Mouse (Mus musculus) thymus, postnatal 4 days (tissue): ENCODE results near the gene Rhox9.
"Not testable (repeated sequence)": the region's sequence is repeated elsewhere in the genome, so short reads cannot be mapped to it uniquely, and the experiment has no call there.

Source experiments
- DNase-seq: peaks from one replicate; pipeline ENCODE4 v3.0.0; 2021

Gene Rhox9

DNA sequence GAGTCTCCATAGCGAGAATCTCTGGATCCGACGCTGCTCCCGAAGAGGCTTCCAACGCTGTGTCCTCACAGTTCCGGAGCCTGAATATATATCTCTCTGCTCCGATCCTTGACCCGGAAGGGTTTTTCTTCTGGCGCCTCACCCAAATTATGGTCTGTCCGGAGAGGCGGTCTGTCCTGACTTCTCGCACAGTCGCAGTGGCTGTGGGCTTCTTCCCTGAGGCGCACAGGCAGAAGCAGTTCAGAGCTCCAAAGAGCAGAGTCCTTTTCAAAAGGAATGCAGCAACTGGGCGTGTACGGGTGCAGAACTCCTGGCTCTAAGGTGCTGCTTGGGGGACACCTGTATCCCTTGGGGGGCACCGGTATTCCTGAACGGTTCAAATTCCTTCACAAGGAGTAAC lies at the start of gene Rhox9:
TSS of gene Rhox9 (minus strand) at position 101 of the 400 bp plus-strand sequence.
- not testable (repeated sequence) for DNase-seq

DNA sequence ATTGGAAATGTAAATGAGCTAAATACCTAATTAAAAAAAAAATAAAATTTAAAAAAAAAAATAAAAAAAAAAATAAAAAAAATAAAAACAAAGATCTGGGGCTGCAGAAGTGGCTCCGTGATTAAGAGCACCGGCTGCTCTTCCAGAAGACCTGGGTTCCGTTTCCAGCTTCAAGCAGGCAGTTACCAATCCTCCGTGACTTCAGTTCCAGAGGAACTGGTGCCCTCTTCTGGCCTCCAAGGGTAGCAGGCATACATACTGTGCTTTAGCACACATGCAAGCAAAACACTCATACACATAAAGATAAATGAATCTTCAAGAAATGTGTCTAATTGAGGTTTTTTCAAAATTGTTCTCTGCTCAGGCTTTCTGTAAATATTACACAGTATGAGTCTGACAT lies 14.7 kb upstream of the Rhox9 start:
- DNase-seq, result no peak

DNA sequence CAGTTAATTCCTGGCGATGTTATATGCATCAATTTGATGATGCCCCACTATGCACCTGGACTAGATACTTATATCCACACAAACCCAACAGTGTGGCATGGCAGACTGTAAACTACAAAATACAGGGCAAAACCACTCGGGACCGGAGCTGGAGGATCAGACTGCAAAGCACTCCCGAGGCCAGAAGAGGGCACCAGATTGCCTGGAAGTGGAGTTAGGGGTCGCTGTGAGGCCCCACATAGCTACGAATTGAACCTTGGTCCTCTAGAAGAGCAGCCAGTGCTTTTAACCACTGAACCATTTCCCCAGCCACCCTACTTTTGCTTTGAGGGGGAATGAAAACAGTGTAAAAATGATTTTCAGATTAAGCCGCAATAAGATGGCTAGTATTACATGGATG lies 7.0 kb upstream of the Rhox9 start:
- DNase-seq, result no peak

DNA sequence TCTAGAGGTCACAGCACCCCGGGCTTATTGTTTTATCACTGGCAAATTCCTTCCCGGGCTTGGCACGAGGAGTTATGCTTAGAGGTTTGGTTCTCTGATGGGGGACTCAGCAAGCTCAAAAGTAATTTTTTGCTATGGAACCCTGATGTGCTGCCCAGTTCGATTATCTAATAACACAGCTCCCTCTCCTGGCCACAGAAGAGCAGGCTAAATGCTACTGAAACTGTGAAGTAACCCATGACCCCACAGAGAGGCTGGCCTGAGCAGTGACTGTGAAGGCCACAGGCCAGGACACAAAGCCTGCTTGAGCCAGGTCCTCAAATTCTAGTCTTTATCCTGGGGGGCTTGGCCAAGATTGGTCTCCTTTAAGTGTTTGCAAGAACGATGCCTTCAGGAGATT lies 2.2 kb upstream of the Rhox9 start:
- no peak for DNase-seq

DNA sequence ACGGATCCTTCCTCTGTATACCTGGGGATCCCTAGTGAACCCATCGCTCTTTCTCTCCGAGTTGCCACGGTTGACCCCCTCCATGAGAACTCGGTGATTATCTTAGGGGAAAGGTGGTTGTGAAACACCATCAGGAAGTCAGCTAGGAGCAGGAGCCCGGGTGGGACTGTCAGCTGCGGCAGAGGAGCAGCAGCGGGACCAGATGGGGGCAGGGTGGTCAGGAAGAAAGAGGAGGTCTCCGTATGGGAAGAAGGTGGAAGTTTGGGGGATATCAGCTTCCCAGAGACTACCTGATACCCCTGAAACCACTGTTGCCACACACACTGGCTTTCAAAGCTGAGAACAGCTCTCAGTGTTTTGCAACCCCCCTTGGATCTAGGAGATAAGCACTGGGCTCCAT lies 4.4 kb downstream of the Rhox9 start, which contains the start of gene Rhox7b:
TSS of gene Rhox7b (minus strand) at position 101 of the 400 bp plus-strand sequence.
- DNase-seq, result not testable (repeated sequence)

DNA sequence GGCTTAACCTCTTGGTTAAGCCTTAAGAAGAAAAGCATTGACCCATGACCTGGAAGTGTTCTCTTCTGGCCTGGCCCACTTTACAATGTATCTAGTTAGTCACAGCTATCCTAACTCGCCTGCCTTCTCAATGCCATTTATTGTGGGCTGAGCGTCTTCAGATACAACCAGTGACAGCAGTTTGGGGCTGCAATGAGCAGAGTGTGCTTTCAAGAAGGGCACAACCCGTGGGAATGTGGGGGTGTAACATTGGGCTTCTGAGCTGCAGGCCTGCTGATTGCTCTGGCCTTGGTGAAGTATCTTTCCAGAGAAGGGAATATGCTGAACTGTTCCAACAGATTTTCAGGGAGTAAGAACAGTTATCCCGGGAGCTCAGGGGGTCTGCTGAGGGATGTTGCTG lies 22.7 kb downstream of the Rhox9 start, which contains the start of gene Rhox8:
TSS of gene Rhox8 (minus strand) at position 101 of the 400 bp plus-strand sequence.
- DNase-seq, result no peak

DNA sequence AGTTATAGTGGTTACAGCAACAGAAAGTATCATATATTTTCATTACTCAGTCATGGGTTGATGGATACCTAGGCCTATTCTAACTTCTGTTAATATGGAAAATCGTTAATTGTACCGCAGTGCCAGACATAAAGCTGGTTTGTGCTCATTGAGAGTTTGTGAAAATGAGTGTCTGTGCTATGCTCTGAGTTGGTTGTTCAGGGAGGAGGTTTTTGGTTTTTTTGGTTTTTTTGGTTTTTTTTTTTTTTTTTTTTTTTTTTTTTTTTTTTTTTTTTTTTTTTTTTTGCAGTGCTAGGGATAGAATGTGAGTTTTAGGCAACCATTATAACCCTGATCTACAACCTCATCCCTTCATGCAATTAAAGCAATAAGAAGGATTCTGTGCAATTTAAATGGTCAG lies 29.9 kb downstream of the Rhox9 start:
- no peak for DNase-seq
